Mouse (Mus musculus): ENCODE data around the gene Tmem104.

The Tmem104 gene

DNA sequence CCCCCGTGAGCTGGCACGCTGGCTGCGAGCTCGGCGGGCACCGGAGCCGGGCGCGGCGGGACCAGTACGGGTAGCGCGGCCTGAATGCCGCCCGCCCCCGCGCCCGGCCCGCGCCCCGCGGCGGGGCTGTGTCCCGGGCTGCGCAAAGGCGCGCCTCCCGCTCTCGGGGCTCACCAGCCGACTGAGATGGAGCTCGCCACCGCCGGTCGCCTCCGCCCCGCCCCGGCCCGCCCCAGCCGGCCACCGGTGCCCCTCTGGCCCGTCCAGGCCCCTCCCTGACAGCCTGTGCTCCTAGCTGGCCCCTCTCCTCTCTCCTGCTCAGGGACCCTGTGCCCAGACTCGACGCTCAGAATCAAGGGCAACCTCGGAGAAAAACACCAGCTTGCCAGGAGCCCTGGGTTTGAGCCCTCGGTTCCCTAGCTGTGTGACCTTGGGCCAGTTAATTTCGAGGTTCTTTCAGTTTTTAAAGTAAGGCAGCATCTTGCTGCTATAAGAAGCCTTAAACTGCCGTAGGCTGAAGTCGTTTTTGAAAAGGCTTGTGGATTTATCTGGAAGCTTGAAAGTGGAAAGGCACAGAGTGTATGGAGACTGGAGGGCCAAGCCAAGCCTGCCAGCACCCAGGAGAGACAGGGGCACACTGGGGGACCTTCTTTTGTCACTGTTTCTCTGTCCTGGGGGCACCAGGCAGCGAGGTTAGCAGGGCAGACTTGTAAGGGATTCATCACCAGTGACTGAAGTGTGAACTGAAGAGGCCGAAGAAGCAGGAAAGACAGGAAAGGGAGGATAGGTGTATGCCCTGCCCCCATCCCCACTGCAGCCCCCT is 80.0 kb downstream of the Tmem104 start, which contains the start of gene Grin2c:
Grin2c (minus strand) TSS at position 183 of the 823 bp plus-strand sequence.
- DNase-seq: no peak

DNA sequence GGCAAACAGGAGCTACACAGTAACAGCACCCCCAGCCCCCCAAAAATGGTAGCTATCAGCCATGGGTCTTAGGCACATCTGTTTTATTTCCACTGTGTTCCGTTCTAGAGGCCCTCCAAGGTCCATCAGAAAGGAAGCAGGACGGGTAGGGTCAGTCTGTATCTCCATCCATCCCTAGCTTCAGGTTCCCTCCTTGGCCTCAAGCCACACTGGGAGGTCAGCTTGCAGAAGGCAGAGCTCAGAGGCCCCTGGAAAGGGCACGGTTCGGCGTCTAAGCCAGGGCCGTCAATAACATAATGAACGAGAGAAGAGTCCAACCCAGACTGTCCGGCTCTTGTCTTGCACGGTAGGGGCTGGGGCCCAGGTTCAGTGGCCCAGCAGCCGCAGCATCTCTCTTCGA is 80.7 kb downstream of the Tmem104 start:
- no peak for DNase-seq

DNA sequence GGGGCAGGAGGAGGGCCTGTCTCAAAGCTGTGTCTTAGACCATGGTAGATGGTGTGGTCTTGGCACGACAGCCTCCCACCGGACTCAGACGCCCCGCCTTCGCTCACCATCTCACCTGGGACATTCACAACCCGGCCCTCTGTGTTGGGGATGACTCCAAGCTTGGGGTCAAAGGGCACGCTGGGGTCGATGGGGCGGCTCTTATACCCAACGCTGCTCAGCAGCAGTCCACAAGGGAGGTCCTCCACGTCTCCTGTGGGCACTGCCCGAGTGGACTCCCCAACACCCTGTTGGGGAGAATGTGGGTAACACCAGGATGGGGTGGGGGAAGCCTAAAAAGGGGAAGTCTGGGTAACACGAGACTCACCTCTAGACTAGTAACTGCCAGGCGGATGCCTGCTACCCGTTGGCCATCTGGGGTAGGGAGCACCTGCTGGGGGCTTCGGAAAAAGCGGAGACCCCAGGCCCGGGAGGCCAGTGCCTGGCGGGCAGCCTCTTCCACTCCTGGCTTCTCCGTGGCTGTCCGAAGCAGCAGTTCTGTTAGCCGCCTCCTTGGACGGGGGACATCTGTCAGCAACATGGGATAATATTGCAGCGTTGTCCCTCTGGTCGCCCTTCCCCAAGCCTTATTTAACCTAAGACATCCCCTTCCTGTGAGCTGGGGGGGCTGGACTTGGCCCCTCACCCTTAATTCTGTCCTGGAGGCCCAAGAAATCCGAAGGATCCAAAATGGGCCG is 82.2 kb downstream of the Tmem104 start:
- DNase-seq: no peak

DNA sequence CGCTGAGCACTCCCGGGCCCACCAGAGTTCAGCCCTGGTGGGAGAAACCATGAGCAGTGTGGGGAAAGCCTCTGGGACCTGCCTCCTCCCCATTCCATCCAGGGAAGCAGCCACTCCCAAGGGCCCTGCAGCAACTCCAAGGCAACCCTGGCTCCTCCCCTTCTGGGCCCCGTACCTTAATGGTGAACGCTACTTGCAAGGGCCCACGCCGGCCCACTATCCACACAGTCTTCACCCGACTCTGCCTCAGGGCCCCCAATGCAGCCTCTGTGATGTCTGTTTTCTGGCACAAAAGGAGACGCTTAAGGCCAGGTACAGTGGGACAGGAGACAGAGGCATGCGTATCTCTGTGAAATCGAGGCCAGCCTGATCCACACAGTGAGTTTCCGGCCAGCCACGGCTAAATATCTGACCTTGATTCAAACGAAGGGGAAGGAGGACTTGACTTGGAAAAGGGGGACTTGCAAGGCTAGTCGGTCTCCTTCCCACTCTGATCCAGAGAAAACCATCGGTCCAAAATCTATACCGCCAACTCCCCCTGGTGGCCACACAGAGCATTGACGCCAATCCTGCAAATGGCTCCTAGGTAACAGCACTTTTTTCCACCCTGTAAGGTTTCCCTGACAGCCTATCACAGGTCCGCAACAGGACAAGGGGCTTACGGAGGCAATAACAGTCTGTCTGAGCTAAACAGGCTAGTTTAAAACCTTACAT is 83.0 kb downstream of the Tmem104 start:
- DNase-seq: peak; percentile 73 to 74

DNA sequence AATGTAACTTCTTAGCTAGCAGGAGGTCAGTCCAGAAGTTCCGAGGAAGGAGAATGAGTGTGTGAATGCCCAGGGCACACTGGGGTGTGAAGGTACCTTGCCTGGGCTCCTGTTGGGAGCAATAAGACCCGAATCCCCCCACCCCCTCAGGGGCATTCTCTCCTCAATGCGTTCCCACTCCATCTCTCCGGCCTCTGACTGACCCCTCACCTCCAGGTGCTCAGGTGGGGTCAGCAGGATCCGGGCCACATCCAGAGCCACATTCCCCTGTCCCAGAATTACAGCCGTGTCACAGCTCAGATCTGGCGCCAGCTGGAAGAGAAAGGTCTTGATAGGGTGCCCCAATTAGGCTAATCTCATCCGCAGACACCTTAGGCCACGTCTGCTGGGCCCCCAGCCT is 83.8 kb downstream of the Tmem104 start:
- DNase-seq: no peak

DNA sequence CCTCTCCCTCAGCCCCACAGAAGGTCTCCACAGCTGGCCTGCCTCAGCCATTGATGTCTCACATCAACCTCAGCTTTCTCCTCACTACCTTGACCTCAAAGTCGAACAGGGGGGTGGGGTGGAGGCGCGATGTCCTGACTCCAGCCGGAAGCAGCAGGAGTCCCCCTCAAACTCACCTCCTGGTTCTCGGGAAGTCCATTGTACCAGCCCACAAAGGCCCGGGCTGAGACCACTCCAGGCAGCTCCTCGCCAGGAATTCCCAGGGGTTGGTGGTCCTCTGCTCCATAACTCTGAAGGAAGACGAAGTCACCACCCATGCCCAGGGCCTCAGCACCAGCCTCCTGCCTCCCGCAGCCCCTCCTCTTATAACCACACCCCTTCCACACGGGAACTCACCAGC is 84.2 kb downstream of the Tmem104 start:
- DNase-seq: no peak

DNA sequence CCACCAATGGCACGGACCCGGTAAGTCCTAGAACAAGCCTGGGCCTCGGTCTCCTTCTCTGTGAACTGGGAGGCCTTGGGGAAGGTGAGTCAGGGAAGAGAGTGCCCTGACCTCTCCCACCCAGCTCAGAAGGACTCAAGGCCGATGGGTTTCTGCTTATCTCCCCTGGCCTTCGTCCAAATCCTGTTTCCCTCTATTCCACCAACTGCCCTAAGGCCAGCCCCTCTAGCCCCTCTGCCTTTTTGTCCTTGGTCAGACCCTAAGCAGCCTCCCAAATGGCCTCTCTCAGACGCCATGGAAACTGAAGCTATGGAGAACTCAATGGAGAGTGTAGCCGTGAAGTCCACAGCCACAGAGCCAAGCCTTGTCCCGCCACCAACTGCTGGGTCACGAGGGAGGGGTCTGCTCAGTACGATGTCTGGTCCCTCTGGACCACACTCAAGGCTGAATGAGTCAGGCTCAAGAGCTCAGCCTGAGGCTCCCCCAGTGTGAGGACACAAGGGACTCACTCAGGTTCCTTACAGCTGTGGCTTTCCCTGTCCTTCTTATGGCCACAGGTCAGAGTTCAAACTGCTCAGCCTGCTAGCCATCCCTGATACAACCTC is 85.7 kb downstream of the Tmem104 start:
- no peak for DNase-seq

DNA sequence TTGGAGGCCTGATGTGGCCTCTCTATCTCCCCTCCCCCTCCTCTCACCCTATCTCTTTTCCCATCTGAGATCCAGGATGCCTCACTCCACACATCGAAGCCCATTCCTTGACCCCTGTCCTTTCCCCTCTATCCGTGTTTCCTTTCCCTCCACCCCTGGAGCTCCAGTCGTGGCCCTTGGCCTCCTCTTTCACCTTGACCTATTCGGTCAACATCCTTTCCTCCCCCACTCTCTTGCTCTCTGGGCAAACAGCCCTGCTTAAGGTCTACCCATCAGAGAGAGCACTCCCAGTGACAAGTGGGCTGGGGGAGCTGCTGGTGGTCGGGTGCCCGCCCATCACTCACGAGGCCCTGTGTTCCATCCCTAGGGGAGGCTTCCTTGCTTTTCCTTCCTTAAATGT is 86.4 kb downstream of the Tmem104 start:
- no peak for DNase-seq

DNA sequence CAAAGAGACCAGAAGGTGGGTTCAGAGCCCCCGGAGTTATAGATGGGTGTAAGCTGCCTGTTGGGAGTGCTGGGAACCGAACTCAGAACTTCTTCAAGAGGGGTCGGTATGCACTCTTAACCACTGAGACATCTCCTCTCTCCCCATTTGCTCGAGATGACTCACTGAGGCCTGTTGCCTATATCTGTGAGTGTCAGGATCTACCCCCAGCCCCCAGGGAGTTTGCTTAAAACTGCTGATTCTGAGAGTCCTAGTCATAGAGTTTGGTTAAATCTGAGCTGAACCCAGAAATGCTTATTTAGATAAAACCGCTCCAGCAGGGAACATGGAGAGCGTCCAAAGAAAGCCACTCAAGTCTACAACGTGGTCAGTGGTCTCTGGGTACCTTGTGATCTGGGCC is 86.9 kb downstream of the Tmem104 start:
- no peak for DNase-seq

DNA sequence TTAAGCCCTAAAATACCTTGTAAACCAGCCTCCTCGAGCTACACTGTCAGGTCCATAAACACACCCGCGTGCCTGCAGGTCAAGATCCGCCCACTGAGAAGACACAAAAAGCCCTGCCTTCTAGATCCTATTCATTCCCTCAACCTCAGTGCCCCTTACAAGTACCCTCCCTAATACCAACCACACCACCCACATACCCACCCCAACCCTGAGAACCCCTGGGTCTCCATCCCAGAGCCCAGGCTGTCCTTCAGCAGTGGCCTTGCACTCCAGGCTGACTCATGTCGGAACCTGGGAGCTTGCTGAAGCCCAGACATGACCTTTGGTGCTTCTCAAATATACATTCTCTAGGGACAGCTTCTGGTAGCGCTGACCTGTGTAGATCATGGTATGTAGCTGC is 87.5 kb downstream of the Tmem104 start:
- no peak for DNase-seq

DNA sequence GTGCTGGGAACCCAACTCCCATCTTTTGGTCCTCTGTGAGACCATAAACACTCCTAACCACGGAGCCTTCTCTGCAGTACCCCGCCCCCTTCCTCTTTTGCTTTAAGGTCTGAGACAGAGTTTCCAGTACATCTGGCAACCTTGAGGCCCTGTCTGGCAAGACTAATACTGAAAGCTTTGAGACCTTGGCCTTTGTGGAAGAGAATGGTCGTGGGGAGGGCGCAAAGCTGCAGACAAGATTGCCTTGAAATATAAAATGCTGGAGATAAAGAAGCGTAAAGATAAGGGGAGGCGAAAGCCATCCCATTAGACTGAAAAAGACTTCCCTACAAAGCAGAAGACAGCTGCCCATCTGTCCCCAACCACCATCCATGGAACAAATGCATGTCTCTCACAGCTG is 88.2 kb downstream of the Tmem104 start:
- no peak for DNase-seq

DNA sequence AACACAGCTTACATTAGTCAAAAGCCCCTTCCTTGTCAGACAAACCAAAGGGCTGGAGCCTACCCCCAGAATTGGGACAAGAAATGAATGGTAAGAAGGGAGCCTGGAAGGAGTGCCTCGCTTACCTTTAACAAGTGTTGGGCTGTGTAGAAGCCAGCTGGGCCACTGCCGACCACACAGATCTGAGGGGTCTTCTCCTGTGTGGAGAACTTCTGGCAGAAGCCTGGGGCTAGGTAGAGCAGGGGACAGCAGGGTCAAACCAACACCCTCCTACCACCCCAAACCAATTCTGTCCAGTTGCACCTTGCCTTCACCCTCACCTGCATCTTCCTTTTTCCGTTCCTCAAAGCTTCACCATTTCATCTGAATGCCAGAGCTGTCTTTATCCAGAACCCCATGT is 88.7 kb downstream of the Tmem104 start:
- DNase-seq: no peak

DNA sequence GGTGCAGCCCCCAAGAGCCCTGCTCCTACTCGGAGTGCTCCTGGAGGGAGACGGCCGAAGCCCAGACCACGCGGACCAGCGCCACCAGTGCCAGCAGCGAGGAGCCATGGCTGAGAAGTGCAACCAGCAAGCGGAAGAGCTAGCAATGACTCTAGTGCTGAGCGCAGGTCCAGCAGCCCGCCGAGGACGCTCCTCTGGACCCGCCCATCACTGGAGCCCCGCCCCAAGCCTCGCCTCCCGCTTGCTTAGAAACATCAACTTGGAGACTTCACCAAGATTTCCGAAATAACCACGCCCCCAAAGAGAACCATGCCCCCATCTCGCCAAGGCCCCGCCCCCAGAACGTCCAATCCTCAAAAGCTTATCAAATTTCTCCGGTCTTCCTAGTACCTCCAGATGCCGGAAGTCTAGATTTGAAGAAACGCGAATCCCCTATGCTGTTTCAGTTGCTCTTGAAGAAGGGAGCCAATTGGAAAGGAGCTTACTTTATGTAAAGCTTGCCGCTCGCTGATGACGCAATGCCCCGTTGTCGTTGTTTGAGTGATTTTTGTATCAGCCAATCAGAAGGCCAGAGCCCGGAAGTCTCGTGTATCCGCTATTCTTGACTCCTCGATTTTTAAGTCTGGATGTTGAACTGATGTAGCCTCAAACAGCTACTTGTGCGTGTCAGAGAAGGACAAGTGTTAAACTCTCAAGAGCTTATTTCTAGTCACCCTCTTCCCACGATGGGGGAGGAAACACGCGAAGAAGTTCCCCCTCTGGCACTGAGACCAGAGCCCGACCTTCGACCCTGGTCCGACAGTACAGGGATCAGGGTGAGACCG is 89.7 kb downstream of the Tmem104 start, which contains the start of gene Fdxr:
Fdxr (minus strand) TSS at position 271 of the 824 bp plus-strand sequence.
- DNase-seq: peak; percentile 98 to 99

DNA sequence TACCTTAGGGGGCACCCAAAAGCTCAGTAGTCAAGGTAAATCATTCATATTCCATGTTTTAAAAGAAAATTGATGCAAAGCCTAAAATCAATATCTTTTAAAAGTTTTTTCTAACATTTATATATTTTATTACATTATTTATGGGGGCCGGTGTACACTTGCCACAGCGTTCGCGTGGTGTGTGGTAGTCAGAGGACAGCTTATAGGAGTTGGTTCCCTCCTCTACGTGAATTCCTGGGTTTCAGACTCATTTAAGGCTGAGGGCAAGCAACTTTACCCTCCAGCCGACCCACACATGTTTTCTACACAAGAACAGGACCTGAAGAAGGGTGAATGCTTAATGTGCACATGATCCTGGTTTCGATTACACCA is 90.3 kb downstream of the Tmem104 start:
- DNase-seq: no peak

DNA sequence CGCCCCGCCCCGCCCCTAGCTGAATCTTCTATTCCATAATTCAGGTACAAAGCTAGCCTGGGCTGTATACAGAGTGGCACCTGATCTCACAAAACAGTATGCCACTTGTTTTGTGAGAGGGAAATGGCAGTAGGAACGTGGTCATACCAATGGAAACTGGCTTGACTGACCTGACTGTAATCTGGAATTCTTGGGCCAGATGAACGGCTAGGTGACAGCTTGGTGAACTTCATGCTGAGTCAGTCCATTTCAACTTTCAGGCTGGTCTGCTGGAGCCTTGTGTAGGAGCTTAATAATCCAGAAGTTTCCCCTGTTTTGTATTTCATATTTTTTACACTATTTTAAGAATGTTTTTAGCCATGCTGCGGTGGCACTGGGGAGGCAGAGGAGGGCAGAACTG is 90.9 kb downstream of the Tmem104 start:
- DNase-seq: no peak

DNA sequence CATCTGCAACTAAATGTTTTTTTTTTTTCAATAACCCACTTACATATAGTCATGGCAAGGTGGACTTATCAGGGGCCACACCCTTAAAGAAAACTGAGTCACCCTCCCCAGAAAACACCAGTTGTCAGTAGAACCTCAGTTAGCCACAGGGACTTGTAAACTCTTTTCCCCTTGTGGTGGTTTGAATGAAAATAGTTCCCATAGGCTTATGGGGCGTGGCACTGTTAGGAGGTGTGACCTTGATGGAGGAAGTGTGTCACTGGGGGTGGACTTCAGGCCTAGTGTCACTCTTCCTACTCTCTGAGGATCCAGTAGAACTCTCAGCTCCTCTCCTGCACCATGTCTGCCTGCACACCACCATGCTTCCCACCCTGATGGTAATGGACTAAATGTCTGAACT is 92.4 kb downstream of the Tmem104 start:
- DNase-seq: no peak

DNA sequence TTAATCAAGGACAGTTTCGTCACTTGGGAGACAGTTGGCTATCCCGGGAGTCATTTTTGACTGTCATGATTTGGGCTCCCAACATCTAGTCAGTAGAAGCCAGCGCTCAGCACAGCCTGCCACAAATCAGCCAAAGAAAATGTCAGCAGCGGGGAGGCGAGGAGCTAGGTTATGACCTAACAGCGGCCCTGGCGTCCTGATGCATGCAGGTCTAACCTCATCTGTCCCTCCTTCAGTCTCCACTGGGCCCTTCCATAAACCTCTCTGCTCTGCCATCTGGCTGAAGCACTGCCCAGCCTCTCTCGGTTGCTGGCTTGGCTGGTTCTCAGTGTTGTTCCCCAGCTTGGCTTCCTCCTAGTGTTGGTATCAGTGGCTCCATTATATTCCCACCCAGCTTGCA is 95.0 kb downstream of the Tmem104 start:
- no peak for DNase-seq

DNA sequence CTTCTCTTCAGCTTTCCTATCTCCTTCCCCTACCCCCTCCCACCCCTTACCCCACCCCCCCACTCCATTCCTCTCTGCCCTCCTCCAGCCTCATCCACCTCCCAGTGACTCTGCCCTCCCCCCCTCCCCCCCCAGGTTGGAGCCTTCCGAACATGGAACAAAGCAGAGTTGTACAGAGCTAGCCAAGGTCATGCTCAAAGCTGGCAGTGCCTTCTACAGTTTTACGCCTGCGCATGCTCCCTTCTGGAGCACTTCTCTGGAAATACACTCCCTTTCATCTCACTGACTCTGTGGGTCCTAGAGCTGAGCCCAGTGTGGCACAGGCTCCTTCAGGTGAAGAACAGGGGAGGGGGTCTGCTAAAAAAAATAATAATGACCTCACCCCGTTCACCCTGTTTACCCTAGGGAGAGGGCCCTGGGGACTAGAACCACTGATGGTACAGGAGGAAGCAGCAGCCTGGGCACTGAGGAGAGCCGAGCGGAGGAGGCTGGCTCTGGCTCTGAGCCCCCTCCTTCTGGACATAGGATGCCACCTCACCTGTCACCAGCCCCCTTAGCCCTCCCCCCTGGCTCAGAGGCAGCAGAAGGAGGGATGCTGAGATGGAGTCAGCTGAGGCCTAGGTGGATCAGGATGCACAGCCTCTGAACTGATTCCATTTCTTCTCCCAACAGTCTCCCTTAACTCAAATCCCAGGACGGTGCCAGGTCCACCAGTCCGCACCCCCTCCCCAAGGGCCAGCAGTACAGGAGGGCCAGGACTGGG is 95.6 kb downstream of the Tmem104 start:
- DNase-seq: no peak

DNA sequence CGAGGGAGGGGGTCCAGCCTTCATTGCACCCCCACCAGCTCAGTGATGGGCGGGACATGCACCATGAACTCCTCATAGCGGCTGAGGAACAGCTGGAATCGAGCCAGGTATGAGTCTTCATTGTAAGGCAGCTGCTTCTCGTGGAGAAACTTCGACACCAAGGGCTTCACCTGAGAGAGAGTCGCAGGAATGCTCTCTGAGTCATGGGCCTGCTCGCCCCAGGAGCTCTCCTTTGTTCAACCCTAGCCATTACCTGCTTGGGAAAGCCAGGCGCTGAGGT is 96.1 kb downstream of the Tmem104 start:
- DNase-seq: no peak

DNA sequence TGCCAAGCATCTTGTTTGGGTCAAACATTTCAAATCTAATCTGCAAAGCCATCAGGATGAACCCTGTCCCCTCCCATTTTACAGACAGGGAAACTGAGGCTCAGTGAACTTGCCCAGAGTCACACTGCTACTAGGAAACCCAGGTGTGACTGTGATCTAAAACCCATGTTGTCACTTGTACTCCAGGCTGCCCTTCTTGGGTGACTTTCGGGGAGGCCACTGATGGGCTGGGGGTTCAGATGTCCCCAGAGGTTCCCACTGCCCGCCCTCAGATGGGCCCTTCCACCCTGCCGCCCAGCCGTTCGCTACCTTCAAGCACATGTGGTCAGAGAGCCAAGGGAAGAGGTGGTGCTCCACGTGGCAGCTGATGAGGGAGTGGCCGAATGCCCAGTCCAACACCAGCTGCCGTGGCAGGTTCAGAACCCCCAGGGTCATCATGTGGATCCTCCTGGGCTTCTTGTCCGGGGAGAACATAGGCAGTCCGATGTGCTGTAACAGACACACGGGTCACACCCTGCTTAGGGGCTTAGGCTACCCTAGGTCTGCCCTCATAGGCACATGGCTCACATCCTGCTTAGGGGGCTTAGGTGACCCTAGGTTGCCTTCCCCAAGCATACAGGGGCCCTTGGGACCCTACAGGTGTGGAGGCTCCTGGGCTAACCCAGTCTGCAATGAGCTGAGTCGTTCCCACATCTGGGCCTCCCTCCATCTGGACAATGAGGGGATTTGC is 96.8 kb downstream of the Tmem104 start:
- no peak for DNase-seq

DNA sequence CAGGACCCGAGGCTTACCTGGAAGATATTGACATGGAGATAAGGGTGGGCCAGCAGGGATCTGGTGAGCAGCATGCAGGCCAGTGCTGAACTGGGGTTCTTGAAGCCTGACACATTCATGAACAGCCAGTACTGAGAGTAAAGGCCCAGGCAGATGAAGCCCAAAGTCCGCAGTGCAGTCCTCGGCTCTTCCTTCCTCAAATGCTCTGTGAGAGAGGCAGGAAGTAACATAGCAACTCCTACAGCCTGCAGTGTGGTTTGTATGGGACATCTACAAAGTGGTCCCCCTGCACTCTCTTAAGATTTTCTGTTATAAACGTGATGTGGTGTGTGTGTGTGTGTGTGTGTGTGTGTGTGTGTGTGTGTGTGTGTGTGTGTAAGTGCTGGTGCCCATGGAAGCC is 98.0 kb downstream of the Tmem104 start:
- no peak for DNase-seq

All from B cell, adult 2 months (primary cell).